Comparison of ENCODE assay signal across 12 mouse cellular contexts in the genomic region with DNA sequence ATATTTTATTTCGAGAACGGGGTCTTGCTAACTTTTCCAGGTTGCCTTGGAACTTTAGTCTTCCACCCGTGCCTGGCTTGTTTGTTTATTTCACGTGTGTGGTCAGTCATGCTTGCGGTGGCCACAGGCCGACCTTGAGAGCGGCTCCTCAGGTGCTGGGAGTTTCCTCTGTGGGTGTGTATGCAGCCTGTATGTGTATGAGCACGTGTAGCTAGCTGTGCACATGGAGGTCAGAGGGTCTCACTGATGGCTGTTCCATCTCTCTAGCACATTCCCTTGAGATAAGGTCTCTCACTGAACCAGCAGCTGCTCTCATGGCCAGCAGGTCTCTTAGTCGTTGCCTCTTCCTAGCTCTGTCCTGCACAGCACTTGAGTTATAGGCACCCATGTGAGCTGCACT.
"Had no signal": no experiment of that assay in that cellular context is flagged by ENCODE, and none has a peak within 500 bp of the region (broad histone marks: within the 10 kb centered on the region; RNA-seq: fewer than 3 reads in every experiment).

No protein-coding gene starts in this region.

- H3K27me3 ChIP-seq: limb, embryonic 12.5 days; limb, embryonic 15.5 days had no signal

- H3K9me3 ChIP-seq: limb, embryonic 12.5 days; limb, embryonic 15.5 days had no signal

- DNase-seq: kidney, postnatal 14 days; kidney, postnatal 4 days; left cerebral cortex, postnatal 4 days; liver, postnatal 0 days; lung, embryonic 14.5 days; midbrain, embryonic 14.5 days; thymus, adult 18-20 months; thymus, postnatal 36 days had no signal

- H3K27ac ChIP-seq: limb, embryonic 12.5 days; limb, embryonic 15.5 days; liver, embryonic 14.5 days; macrophage had no signal

- H3K4me3 ChIP-seq: limb, embryonic 12.5 days; limb, embryonic 15.5 days had no signal
